Mouse (Mus musculus) gastrocnemius, postnatal 25 days (tissue): ENCODE results near the gene Wdr5. TPM values are rescaled to one million over a fixed set of nuclear protein-coding genes. Genes with fewer than 3 reads are reported as not detected.

Experiments
- total RNA-seq, 2 experiments: library from RNA; stranded (reverse); gene quantifications; 1 replicate in 1 of 2; 2 replicates in 1 of 2; pipeline ENCODE4 v1.2.3; 2021

Gene Wdr5
- total RNA-seq, 2 experiments from 2014 or later: 15.4 to 18.3 TPM

Other genes starting within 250 kb of the Wdr5 start
- gene Vav2, start 88.1 kb upstream of the Wdr5 start, total RNA-seq: 1 to 10 TPM; 2.4 to 4.4 TPM
- gene Brd3os, start 72.8 kb upstream of the Wdr5 start, total RNA-seq: 1 to 10 TPM in 1 of 2 experiments, under 1 TPM in 1; 0.74 to 1.3 TPM
- 10 to 100 TPM; 20.5 to 25.1 TPM for gene Brd3, start 7.5 kb upstream of the Wdr5 start, total RNA-seq
- 10 to 100 TPM; 70.1 to 81.3 TPM for gene Rxra, start 161.3 kb downstream of the Wdr5 start, total RNA-seq